Mouse (Mus musculus) lung, postnatal 0 days (tissue): ENCODE data around the gene Tmem178b. TPM values are rescaled to one million over a fixed set of nuclear protein-coding genes. Genes with fewer than 3 reads are reported as not detected.

Experiments used
- ATAC-seq: fragments of 200-750 bp; cut with Nextera tagmentation; 2 replicates; pipeline ENCODE4 v1.8.0; 2017; ENCODE audit warnings: moderate library complexity
- DNase-seq: peaks from one replicate; pipeline ENCODE4 v3.0.0-alpha.2; 2016; ENCODE audit warnings: low spot score
- H3K27ac ChIP-seq: fragments of 300-500 bp; sonication (generic); 2 replicates; pipeline ENCODE4 v1.5.1; 2014; ENCODE audit warnings: antibody characterized with exemption, mild to moderate bottlenecking, low read length, mixed read lengths
- H3K27me3 ChIP-seq: fragments of 300-500 bp; sonication (generic); replicated peaks from 2 replicates; pipeline ENCODE4 v1.6.1; 2014; ENCODE audit warnings: low read length, mixed read lengths; ENCODE audit not compliant: insufficient read depth
- H3K36me3 ChIP-seq: fragments of 300-500 bp; sonication (generic); 2 replicates; pipeline ENCODE4 v1.6.1; 2014; ENCODE audit warnings: low read length, mixed read lengths; ENCODE audit not compliant: insufficient read depth
- H3K4me1 ChIP-seq: fragments of 300-500 bp; sonication (generic); 2 replicates; pipeline ENCODE4 v1.6.1; 2014; ENCODE audit warnings: antibody characterized with exemption, low read depth, low read length, mixed read lengths; ENCODE audit not compliant: insufficient read depth
- H3K4me2 ChIP-seq: fragments of 300-500 bp; sonication (generic); replicated peaks from 2 replicates; pipeline ENCODE4 v1.6.1; 2014; ENCODE audit warnings: low read depth, mild to moderate bottlenecking, low read length, moderate library complexity, mixed read lengths
- H3K4me3 ChIP-seq: fragments of 300-500 bp; sonication (generic); 2 replicates; pipeline ENCODE4 v1.5.1; 2014; ENCODE audit warnings: low read depth, low read length
- H3K9ac ChIP-seq: fragments of 300-500 bp; sonication (generic); replicated peaks from 2 replicates; pipeline ENCODE4 v1.6.1; 2014; ENCODE audit warnings: low read depth, mild to moderate bottlenecking
- H3K9me3 ChIP-seq: fragments of 300-500 bp; sonication (generic); 2 replicates; pipeline ENCODE4 v1.6.1; 2016; ENCODE audit warnings: low read length, mixed read lengths
- CTCF ChIP-seq: IDR thresholded peaks from 2 replicates; pipeline ENCODE4 v1.5.1; 2016; ENCODE audit warnings: antibody characterized with exemption, mild to moderate bottlenecking
- EP300 ChIP-seq: IDR thresholded peaks from 2 replicates; pipeline ENCODE4 v1.6.1; 2016; ENCODE audit warnings: antibody characterized with exemption, mild to moderate bottlenecking, control low read depth
- WGBS: fragments of 180-500 bp; shearing (Covaris S2); extraction: QIAGEN DNeasy Blood & Tissue Kit; methylation state at CpG from one replicate; pipeline ENCODE4 v1.1.7; 2014; 5-methylcytosine and 5-hydroxymethylcytosine counted together
- polyA plus RNA-seq: library from polyadenylated mRNA; unstranded; fragments of >200 nt; fragmentation: Nextera tagmentation; extraction: Ambion mirVana; gene quantifications from 2 replicates; pipeline ENCODE4 v1.2.1, GENCODE M21; 2015

Gene Tmem178b
- polyA plus RNA-seq, 1 experiment from 2014 or later = 0.10 TPM

- ATAC-seq = no peak
- Histone ChIP-seq H3K27me3 (no peaks in the 10 kb centered on the region), H3K9me3 (no peaks in the 10 kb centered on the region), H3K4me3 (no peak overlapping the region), H3K9ac (no peak overlapping the region), H3K27ac (no peak overlapping the region), H3K4me1 (no peaks in the 10 kb centered on the region), H3K36me3 (no peaks in the 10 kb centered on the region), H3K4me2 (no peak overlapping the region)
- WGBS = 65% methylated on average over 3 of the region's 3 CpGs
- no peak for TF ChIP-seq EP300
- no peak for TF ChIP-seq CTCF
- DNase-seq = no peak
Measured at GRCm38 (mm10) chr6:40009718-40010117, 136.6 kb downstream of the Tmem178b start.

GRCm38 (mm10) chr6:40011066-40011465 is 138.0 kb downstream of the Tmem178b start:
- Histone ChIP-seq H3K36me3 (no peaks in the 10 kb centered on the region), H3K27me3 (no peaks in the 10 kb centered on the region), H3K4me3 (no peak overlapping the region), H3K27ac (no peak overlapping the region), H3K9me3 (no peaks in the 10 kb centered on the region), H3K4me2 (no peak overlapping the region), H3K4me1 (no peaks in the 10 kb centered on the region), H3K9ac (no peak overlapping the region)
- WGBS = 77% methylated on average over 5 of the region's 5 CpGs
- no peak for DNase-seq
- TF ChIP-seq CTCF (no peak), EP300 (no peak)
- no peak for ATAC-seq

- Histone ChIP-seq H3K27ac (no peak overlapping the region), H3K9ac (no peak overlapping the region), H3K4me1 (no peaks in the 10 kb centered on the region), H3K4me3 (no peak overlapping the region), H3K36me3 (no peaks in the 10 kb centered on the region), H3K9me3 (no peaks in the 10 kb centered on the region), H3K4me2 (no peak overlapping the region), H3K27me3 (no peaks in the 10 kb centered on the region)
- DNase-seq (peak; percentile 8), ATAC-seq (peak; percentile 26; the same call in 1 of the 2 replicates)
- TF ChIP-seq EP300 = no peak
- no peak for TF ChIP-seq CTCF
- WGBS = 66% methylated on average over 5 of the region's 5 CpGs
Measured at GRCm38 (mm10) chr6:40011609-40012008, 138.5 kb downstream of the Tmem178b start.

GRCm38 (mm10) chr6:40013407-40013806 is 140.3 kb downstream of the Tmem178b start:
- Histone ChIP-seq H3K9me3 (no peaks in the 10 kb centered on the region), H3K4me2 (no peak overlapping the region), H3K4me3 (no peak overlapping the region), H3K4me1 (no peaks in the 10 kb centered on the region), H3K27ac (no peak overlapping the region), H3K36me3 (no peaks in the 10 kb centered on the region), H3K9ac (no peak overlapping the region), H3K27me3 (no peaks in the 10 kb centered on the region)
- WGBS = 32% methylated on average over 5 of the region's 5 CpGs
- ATAC-seq (no peak), DNase-seq (no peak)
- TF ChIP-seq EP300 (no peak), CTCF (no peak)

- no peak overlapping the region for H3K4me3 ChIP-seq
- no peaks in the 10 kb centered on the region for H3K4me1 ChIP-seq
- 76% methylated on average over 4 of the region's 4 CpGs for WGBS
- TF ChIP-seq EP300 (no peak), CTCF (no peak)
- no peak overlapping the region for H3K4me2 ChIP-seq
- H3K27ac ChIP-seq = no peak overlapping the region
- no peaks in the 10 kb centered on the region for H3K27me3 ChIP-seq
- no peaks in the 10 kb centered on the region for H3K36me3 ChIP-seq
- no peak overlapping the region for H3K9ac ChIP-seq
- no peak for DNase-seq
- no peaks in the 10 kb centered on the region for H3K9me3 ChIP-seq
- ATAC-seq = no peak
Measured at GRCm38 (mm10) chr6:40015185-40015584, 142.1 kb downstream of the Tmem178b start.

- 49% methylated on average over 7 of the region's 7 CpGs for WGBS
- H3K4me1 ChIP-seq = no peaks in the 10 kb centered on the region
Measured at GRCm38 (mm10) chr6:40015711-40016460, 142.8 kb downstream of the Tmem178b start.

More at GRCm38 (mm10) chr6:40015711-40016460, 142.8 kb downstream of the Tmem178b start:
- TF ChIP-seq EP300 (no peak), CTCF (no peak)
- H3K27me3 ChIP-seq = no peaks in the 10 kb centered on the region
- H3K9me3 ChIP-seq = no peaks in the 10 kb centered on the region
- H3K27ac ChIP-seq = no peak overlapping the region
- no peak overlapping the region for H3K4me3 ChIP-seq
- DNase-seq = no peak
- H3K36me3 ChIP-seq = no peaks in the 10 kb centered on the region
- no peak for ATAC-seq
- H3K9ac ChIP-seq = no peak overlapping the region
- H3K4me2 ChIP-seq = no peak overlapping the region
